ENCODE assay signal across 22 mouse cellular contexts in genomic region chr6:145883668-145884067, GRCm38 (mm10). TPM values are rescaled to one million over a fixed set of nuclear protein-coding genes. Genes with fewer than 3 reads are reported as not detected.
A peak's percentile ranks its signal among the peaks of the same experiment; 100 is the strongest.
DNase-seq lines count a peak whose midpoint lies in the region; ATAC-seq and TF ChIP-seq lines count a peak whose summit lies in the region.
"Had no signal": no experiment of that assay in that cellular context is flagged by ENCODE, and none has a peak within 500 bp of the region (broad histone marks: within the 10 kb centered on the region; RNA-seq: fewer than 3 reads in every experiment).

No protein-coding gene starts in this region.

- peaks cover 22% of the 10 kb centered on the region for H3K4me1 ChIP-seq in bone marrow macrophage, adult 2 months (ENCODE audit: control insufficient read depth, insufficient read depth, low read length)
- H3K4me1 ChIP-seq: embryonic facial prominence, embryonic 12.5 days; hindbrain, embryonic 15.5 days; limb, embryonic 13.5 days; liver, embryonic 13.5 days; lung, embryonic 15.5 days; midbrain, embryonic 15.5 days had no signal

- TF ChIP-seq POLR2A in bone marrow macrophage, adult 2 months (IDR thresholded peaks at IDR 0.05; ENCODE audit: borderline replicate concordance, low read depth, low read length): no peak

- DNase-seq in 416B (ENCODE audit: low read depth) (peak; percentile 49), A20 (ENCODE audit: low read depth, low spot score) (peak; percentile 65)
- DNase-seq in right cerebral cortex, postnatal 25 days: no peak
- DNase-seq in ovary, adult 18-20 months (ENCODE audit: low spot score): no peak
- no peak for DNase-seq in left cerebral cortex, adult 8-10 months (ENCODE audit: low spot score in 2 of 2)
- DNase-seq: adrenal gland, postnatal 10 days; cerebellum, adult 9-11 months; gastrocnemius, postnatal 25 days; heart, postnatal 14 days; liver, embryonic 13.5 days; thymus, postnatal 25 days had no signal

- peak; percentile 86 for ATAC-seq in megakaryocyte progenitor cell, adult 5-6 weeks (replicated peaks; ENCODE audit: poor library complexity)
- ATAC-seq: forebrain, embryonic 13.5 days; intestine, postnatal 0 days; midbrain, embryonic 15.5 days had no signal

- no peak for TF ChIP-seq CTCF in bone marrow macrophage, adult 2 months (IDR thresholded peaks at IDR 0.05; ENCODE audit: low read depth, low read length)

- H3K4me3 ChIP-seq in bone marrow macrophage, adult 2 months (ENCODE audit: insufficient read depth, low read length): no peak overlapping the region
- H3K4me3 ChIP-seq: embryonic facial prominence, embryonic 12.5 days; erythroblast, embryonic 14.5 days; forebrain, embryonic 13.5 days; hindbrain, embryonic 15.5 days; limb, embryonic 13.5 days; liver, embryonic 13.5 days; lung, embryonic 15.5 days; midbrain, embryonic 15.5 days had no signal

- peak overlapping the region; percentile 34; the same call in 1 of the 2 replicates for H3K27ac ChIP-seq in bone marrow macrophage, adult 2 months (ENCODE audit: insufficient read depth, low read depth, low read length)
- H3K27ac ChIP-seq: embryonic facial prominence, embryonic 12.5 days; forebrain, embryonic 13.5 days; hindbrain, embryonic 15.5 days; kidney, postnatal 0 days; limb, embryonic 13.5 days; liver, embryonic 13.5 days; lung, embryonic 15.5 days; midbrain, embryonic 15.5 days had no signal

RNA-seq across cellular contexts. Expression of gene Bhlhe41, which starts 18.3 kb away (rescaled TPM):
- polyA plus RNA-seq in bone marrow macrophage, adult 2 months (2012; ENCODE audit: insufficient read depth, insufficient read length, missing spikeins): 40.5 and 50.0 TPM in 2 replicates
- 0.02 TPM in 1 of 2 replicates, not detected in the other for total RNA-seq in megakaryocyte progenitor cell, adult 5-6 weeks (2015)
- 0.12 TPM in 1 of 2 replicates, not detected in the other for total RNA-seq in megakaryocyte progenitor cell, adult 5-6 weeks (2017)
- 10 to 100 TPM; 53.1 to 72.2 (median 64.1) TPM for total RNA-seq in left cerebral cortex, adult 8-10 months (2022)

RNA-seq across cellular contexts. Expression of gene Sspn, which starts 47.8 kb away (rescaled TPM):
- polyA plus RNA-seq in bone marrow macrophage, adult 2 months (2012; ENCODE audit: insufficient read depth, insufficient read length, missing spikeins): 0.20 and 0.24 TPM in 2 replicates
- not detected in 2 replicates for total RNA-seq in megakaryocyte progenitor cell, adult 5-6 weeks (2015)
- not detected in 2 replicates for total RNA-seq in megakaryocyte progenitor cell, adult 5-6 weeks (2017)
- 1 to 10 TPM; 6.2 to 7.2 (median 6.6) TPM for total RNA-seq in left cerebral cortex, adult 8-10 months (2022)
- polyA plus RNA-seq: erythroblast, embryonic 14.5 days had no signal

Comparison
In these comparisons a context has a peak if more than half of its experiments do, and no peak if none do; other contexts are left out.
1. DNase-seq: peak in 416B (single experiment) and A20 (single experiment); none in right cerebral cortex, postnatal 25 days (single experiment), ovary, adult 18-20 months (single experiment) and left cerebral cortex, adult 8-10 months (0 of 2).
2. RNA of gene Bhlhe41, which starts 18.3 kb away (total RNA-seq): 53.1 to 72.2 TPM in left cerebral cortex, adult 8-10 months; 0.02 to 0.12 TPM in megakaryocyte progenitor cell, adult 5-6 weeks; every median in the first group is over 10 times any median in the second.
3. RNA of gene Sspn, which starts 47.8 kb away (total RNA-seq): 6.2 to 7.2 TPM in left cerebral cortex, adult 8-10 months; not detected in megakaryocyte progenitor cell, adult 5-6 weeks; every median in the first group is over 4 times any median in the second.